Mouse (Mus musculus): ENCODE results near the gene Lypd6b.

Gene Lypd6b

DNA sequence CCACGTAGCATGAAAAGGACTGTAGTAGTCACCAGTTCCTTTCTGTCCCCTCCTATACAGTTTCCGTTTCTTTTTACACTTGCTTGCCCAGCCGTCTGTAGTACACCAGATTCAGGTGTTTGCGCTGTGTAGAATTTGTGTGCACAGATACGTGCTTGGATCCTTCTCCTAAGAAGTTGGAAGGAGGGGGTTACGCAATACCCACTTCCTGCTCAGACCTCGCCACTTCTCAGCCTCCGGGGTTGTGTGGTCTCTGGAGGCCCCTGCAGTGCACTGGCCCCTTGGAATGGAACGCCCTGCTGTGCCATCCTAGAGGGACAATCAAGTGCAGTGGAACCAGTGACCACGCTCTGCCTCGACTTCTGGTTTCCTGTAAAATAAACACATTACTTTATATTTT is 16.3 kb upstream of the Lypd6b start:
- no peak for DNase-seq (ENCODE audit: low spot score)

DNA sequence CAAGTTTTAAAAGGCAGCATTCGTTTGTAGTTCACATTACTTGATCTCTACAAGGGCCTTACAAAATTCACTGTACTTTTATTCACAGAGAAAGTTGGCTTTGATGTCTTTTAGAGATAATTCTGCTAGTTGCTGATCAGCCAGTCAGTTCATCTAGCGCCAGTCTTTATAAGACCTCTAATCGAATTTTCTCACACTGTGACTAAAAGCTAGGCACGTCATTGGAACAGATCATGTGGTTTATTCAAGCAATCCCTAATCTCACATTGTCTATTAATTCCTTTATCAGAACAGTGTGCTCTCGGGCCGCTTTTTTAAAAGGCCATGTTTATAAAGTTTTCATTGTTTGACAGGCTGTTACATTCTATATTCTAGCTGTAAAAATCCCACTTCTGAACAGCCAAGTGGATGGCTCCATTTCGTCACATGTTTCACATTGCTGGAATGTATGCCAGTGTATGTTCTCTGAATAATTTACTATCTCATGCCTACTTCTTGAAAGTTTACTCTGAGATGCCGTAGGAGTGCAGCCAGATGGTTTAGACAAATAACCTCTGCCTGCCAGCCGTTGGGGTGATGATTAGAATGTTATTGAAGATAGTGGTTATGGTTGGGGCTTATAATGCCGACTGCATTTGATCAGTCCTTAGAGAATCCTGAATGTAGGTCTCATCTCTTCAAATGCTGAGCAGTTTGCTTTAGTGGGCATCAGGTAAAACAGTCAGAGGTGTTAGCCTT is 14.1 kb upstream of the Lypd6b start:
- DNase-seq (ENCODE audit: low spot score) = no peak

DNA sequence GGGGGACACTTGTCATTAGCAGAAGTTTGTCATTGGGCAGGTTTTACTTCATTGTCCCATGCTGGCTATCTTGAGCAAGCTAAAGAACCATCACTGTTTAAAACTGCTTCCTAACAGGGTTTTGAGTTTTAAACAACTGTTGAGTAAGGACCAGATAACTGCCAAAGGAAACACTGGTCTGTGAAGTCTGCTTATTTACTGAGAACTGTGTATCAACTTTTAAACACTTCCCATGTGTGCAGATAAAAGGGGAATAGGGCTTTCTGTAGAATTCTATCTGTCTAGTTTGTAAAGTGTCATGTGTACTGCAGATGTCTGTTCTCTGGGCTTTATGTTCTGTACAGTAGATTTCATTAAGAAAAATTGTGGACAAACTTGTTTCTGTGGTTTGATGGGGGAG is 13.3 kb upstream of the Lypd6b start:
- DNase-seq (ENCODE audit: low spot score) = no peak

DNA sequence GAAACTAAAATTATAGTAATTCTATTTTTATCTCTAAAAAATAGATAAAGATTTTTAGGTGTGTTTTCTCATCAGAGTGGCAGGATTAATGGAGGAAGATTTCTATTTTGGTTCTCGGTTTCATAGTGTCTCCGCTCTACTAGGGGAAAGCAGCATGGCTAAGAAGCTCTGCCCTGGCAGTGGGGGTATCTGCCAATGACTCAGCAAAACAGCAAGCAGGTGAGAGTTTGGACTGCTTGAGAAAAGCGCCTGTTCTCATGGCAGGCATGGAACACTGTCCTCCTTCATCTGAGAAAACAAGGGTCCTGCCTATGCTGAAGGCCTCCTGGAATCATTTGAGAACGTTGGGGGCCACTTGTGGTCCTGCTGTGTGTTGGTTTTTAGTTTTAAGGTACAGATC is 12.3 kb upstream of the Lypd6b start:
- no peak for DNase-seq (ENCODE audit: low spot score)

DNA sequence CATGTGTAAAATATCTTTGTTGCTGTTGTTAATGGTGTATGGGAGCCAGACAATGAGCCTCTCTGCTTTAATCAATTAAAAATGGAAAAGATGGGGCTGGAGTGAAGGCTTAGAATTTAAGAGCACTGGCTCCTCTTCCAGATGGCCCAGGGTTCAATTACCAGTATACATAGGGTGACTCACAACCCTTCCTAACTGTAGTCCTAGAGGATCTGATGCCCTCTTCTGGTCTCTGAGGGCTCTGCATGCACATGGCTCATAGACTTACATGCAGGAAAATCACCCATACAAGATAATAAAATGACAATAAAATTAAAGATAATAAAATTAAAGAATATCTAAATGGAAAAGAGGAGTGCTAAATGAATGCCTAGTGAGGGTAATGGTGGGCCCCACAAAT is 11.8 kb upstream of the Lypd6b start:
- DNase-seq (ENCODE audit: low spot score) = no peak

DNA sequence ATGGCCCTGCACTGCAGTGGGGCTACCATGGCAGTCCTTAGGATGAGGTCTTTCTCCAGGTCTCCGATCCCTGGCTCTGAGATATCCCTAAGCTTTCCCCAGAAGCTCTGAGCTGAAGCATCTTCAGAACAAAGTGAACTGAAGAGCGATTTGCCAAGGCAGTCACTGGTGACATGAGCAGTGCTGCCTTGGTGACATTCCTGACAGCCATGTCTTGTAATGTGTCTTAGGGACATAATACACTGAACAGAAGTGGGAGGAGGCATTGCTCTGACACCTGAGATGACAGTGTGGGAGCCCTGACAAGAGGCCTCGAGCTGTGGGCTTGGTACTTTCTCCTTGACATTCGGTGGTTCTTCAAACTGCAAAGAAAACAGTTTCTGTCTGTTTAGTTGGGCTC is 11.1 kb upstream of the Lypd6b start:
- DNase-seq (ENCODE audit: low spot score) = no peak

DNA sequence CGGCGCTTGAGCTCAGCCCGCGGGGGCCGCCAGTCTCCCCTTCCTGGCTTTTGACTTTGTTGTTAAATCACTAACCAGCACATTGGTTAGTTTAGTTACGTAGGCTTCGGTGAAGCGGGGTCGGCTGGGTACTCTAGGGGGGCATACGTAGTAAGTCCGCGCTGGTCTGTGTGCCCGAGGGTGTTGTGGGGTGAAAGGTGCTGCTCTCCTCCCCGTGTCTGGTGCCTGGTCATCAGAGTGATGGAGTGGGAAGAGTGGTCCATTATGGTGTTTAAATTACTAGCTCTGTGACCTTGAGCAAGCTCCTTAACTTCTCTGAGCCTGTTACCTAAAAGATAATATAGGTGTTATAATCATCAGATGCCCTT is 547 bp downstream of the Lypd6b start:
- DNase-seq (ENCODE audit: low spot score) = no peak

DNA sequence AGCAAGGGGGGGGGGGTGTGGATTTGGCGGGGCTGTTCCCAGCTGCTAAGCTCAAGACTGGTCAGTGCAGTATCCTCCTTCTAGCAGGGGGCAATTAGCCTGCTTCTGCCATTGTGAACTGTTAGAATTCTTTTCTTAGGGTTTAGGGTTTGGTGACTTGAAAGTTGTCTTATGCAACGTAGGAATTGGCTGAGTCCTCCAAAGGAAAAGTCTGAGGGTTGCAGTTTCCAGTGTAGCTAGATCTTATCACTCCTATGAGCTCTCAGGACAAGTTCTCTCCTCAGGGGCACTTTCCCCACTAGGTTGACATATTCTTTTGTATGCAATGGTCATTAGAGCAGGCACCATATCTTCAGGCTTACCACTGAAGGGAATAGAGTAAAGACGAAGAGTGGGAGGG is 1.2 kb downstream of the Lypd6b start:
- DNase-seq (ENCODE audit: low spot score) = no peak

DNA sequence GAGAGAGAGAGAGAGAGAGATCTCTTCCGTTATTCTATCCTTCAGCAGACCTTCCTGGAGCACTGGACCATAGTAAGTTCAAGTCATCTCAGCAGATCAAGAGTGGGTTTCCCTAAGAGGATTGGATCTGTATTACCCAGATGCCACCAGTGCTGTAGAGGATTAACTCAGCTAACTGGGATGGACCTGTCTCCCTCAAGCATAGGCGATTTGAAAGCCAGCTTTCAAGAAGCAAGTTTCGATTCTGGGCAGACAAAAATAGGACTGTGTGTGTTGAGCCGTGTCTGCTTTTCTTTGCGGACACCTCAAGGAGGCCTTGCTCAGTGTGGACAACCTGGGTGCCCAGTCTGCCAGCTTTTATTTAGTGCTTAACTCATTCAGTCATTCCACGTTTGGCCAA is 1.6 kb downstream of the Lypd6b start:
- no peak for DNase-seq (ENCODE audit: low spot score)

DNA sequence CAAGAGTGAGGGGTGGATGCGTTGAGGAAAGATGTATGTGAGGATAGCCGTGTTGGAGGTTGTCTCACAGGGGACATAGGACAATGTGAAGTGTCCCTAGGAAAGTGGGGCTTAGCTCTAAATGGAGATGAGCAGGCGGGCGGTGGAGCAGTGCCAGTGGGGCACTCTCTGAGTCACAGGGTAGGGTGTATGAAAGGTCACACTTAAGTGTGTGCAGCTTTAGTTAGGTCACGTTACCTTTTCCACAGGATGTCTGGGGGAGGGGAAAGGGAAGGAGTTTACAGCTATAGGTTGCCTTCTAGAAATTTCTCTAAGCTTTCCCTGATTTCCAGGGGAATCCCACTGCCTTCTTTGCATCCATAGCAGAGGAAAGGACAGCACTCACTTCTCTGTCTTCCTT is 2.0 kb downstream of the Lypd6b start:
- no peak for DNase-seq (ENCODE audit: low spot score)

DNA sequence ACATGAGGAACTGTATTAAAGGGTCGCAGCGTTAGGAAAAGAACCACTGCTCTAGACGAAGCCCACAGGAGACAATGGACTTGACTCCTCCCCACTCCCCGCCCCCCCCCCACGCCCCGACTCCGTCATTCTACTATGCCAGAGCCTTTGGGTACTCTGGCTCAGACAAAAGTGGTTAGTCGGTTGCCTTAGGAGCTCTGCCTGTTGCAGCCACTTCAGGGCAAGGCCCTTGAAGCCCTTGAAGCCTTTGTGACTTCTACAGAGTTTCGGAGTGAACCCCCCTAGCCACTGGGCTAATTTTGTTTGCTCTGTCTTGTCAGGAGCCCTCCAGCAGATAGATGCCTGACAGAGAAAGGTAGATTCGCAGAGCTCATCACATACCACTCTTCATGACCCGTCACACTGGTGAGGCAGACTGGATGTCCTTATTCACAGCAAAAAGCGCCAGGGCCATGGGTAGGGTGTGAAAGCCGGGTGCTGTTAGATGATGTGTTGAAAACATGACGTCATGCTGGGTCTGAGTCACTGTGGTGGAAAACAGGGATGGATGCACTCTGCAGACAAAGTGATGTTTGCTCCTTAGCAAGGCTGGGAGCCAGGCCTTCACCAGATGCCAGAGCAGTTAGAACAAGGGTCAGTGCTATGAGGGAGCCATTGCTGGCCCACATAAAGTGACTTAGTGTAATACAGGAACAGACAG is 10.1 kb downstream of the Lypd6b start:
- DNase-seq (ENCODE audit: low spot score) = no peak

DNA sequence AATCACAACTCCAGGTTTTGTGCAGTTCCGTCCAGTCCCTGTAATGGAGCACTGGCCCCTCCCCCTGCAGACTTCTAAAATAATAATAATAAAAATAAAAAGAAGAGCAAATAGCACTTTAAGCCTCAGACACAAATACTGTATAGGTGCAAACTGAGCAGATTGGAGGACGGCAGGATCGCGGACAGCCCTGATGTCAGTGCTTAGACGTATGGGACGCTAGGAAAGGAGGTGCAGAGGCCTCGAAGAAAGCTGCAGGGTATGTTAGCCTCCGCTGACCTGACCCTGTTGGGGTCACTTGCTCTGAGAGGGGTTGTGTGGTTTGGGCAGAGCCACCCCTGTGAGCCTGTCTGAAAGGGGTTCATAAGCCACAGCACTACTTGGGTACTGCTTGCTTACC is 17.0 kb downstream of the Lypd6b start:
- no peak for DNase-seq (ENCODE audit: low spot score)

DNA sequence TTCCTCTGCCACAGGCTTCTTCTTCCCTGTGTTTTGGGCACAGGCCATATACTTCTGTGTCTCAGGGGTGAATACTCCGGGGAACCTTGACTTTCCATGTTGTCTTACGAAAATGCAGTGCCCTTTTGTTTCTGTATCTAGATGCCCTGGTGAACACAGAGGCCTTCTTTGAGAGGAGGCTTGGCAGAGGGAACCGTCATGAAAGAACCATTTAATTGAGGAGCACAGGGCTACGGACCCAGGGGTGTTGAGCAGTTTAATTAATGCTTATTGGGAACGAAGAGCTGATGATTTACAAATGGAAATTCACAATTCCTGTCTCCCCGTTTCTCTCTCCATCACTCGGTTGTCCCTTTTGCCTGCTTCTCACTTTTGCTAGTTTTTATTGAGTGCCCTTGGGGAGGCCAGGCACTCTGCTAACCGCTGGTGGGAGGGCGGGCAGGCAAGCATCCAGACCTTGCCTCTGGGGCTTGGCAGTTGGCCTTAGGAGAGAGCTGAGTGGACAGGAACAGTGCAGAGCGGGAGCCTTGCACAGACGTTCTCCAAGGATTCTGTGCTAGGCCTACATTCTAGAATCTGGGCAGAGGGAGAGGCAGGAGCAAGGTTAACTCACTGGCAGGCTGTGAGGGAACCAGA is 18.4 kb downstream of the Lypd6b start:
- DNase-seq (ENCODE audit: low spot score) = peak; percentile 52

DNA sequence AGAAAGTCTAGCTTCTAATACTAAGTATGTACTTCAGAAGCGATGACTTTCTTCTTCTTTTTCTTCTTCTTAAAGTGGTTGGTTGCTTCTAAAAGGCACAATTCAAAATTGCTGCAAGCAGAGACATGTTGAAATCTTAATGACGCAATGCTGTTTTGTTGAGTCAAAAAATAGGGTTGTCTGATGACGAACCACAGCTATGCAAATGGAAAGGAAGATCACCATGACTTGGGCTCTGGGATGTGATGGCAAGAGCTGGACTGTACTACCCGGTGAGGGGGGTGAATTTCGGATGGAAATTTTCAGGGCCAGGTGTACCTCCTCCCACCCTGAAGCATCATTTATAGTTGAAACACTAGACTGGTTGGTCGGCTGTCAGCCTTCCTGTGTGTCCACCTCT is 22.0 kb downstream of the Lypd6b start:
- DNase-seq (ENCODE audit: low spot score) = no peak

DNA sequence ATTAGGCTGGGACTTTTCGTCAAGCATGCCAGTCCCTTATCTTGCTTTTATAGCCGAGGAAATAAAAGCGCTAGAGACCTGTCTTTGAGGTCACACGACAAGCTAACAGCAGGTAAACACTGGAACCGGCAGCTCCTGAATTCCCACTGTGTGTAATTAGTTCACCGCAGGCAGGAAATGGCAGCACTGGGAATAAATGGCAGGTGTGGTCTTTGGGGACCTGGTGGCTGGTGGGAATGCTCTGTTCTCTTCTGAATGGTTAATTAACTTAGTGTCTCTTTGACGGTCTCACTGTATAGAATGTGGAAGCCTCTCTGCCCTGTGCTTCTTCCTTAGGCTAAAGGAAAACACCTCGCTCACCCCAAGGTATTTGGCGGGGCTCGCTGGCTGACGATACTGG is 23.9 kb downstream of the Lypd6b start:
- DNase-seq (ENCODE audit: low spot score) = no peak

DNA sequence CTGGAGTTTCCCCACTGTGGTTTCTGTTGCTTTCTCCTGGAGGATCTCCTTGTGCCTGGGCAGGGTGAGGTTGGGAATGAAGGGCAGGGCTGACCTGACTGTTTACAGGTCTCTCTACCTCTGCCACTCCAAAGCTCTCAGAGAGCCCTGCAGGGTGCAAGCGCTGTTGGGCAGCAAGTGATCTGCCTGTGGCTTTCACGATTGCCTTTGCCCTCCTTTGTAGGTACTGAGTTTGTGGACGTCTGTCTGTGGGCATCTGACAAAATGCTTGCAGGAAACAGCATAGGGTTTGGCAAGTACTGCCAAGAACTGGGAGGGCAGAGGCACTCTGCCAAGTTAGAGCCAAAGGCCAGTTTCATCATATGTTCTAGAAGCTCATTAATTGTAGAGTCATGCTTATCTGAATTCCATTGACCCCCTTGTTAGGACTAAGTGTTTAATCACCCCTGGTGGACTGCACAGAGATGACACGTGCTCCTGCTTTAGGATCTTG is 24.4 kb downstream of the Lypd6b start:
- no peak for DNase-seq (ENCODE audit: low spot score)

DNA sequence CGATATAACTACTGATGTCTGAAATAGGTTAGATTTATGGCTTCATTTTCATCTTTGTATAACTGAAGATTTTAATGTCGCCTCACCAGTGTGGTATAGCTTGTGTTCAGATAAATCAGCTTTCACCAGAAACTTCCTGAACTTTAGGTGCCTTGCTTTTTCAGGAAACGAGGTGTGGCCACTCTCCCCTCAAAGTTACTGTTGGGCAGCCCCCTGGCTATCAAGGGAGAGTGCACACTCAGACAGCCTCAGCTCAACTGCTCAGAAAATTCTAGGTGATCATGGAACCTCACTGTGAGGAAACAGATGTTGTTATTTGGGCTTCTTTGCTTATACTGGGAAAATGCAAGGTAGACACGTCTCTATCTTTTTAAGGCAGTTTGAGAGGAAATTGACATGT is 25.7 kb downstream of the Lypd6b start:
- DNase-seq (ENCODE audit: low spot score) = no peak

DNA sequence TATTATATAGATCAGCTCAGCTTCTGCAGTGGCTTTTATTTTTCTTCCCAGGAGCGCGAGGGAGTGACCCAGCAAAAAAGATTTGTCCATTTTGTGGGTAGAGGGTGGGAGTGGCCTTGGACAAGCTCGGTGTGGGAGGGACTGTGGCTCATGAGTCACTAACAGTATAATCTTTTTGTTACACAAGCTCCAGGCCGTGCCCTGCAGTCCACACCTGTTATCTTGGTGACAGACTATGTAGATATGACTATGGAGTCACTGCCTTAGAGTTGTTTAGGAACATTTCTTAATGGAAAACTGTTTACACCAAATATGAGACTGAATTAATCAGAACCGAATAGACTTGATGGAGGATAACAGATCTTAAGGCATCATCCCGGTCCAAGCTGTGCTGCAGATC is 26.5 kb downstream of the Lypd6b start:
- no peak for DNase-seq (ENCODE audit: low spot score)

DNA sequence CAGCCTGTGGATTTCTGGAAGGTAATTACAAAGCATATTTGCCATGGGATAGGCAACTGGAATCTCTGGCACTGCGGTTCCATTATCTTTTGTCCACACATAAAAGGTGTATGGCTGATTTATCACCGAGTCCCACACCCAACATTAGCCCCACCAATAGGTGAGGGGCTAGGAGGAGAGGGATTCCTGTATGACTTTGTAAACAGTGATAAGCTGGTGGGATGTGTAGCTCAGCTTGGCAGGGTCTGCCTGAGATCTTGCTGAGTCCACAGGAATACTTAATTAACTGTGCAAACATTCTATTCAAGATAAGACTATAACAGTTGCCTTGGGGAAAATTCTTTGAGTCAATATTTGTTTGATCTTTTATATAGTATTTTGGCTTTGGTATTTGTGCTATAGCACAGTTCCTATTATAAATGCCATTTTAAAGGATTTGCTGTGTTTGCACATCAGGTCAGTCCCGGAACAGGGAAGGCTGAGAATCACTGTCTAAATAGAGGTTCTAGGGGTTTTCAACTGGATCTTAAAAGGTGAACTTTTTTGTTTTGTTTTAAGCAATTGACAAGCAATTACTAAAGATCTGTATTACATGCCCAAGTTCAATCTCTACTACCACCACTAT is 28.3 kb downstream of the Lypd6b start:
- DNase-seq (ENCODE audit: low spot score) = no peak

DNA sequence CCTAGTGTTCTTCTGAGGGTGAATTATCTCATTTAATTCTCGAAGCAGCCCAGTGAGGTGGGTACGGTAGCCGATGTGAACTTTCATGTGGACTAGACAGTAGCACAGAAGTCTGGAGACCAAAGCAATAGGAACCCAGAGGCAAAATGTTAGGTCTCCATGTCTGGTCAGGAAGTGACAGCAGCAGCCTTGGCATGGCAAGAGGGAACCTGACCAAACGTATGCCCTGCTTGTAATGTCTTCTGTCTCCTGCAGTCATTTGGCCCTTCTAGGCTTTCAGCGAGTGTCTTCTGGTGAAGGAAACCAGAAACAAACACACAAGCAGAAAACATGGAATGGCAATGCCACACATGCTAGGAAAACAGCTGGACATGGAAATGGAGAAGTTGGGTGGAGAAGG is 29.1 kb downstream of the Lypd6b start:
- no peak for DNase-seq (ENCODE audit: low spot score)

DNA sequence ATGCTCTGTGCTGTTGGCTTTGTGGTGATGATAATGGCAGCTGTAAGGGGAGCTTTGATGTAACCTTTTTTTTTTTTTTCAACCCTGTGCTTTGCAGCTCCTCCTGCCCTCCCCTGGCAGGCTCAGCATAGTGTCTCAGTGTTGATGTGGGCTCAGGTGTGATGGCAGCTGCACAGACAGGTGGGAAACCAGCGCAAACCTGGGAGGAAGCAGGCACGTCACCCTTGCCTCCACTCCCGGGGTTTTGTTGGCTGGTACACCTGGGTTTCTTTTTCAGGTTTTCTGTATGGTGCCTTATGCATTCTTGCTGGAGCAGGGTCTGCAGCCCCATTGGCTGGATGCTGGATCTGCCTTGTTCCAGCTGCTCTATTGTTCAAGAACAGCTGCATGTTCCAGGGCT is 29.7 kb downstream of the Lypd6b start:
- no peak for DNase-seq (ENCODE audit: low spot score)

DNA sequence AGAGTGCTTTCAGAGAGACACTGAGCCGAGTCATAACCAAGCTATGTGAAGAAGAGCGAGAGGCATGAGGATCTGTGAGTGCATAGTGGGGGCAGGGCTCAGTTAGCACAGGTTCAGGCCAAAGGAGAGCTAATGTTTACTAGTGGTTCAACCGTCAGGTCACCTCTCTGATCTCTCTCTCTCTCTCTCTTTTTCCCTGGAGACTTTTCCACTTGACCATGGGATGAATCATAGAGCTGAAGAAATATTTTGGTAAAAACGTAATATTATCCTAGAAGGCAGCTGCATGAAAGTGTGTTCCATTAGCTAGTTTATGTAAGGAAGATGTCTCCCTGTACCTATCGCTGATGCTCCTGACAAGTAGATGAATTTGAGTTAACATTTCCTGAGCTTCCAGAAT is 30.6 kb downstream of the Lypd6b start:
- DNase-seq (ENCODE audit: low spot score) = no peak

DNA sequence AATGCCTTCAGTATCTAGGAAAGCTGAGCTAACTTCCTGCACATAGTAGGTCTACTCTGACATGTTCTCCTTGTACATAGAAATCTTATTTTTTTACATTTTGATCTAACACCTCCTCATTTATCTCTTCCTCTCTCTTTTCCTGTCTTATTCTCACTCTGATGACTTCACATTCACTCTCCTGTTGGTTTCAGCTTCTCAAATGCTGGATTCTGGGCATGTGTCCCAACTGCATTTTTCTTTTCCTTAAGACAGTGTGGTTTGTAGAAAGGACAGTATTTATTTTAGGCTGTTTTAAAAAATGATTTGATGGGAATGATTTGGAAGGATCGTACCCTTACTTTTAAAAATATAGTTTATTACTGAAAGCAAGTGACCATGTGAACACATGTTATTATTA is 34.8 kb downstream of the Lypd6b start:
- DNase-seq (ENCODE audit: low spot score) = no peak

Measured in testis, postnatal 14 days (tissue).